Comparison of ENCODE assay signal across 16 mouse cellular contexts in genomic region chr3:27724208-27724607, GRCm38 (mm10). TPM values are rescaled to one million over a fixed set of nuclear protein-coding genes. Genes with fewer than 3 reads are reported as not detected.
DNase-seq lines count a peak whose midpoint lies in the region; ATAC-seq and TF ChIP-seq lines count a peak whose summit lies in the region.
"Had no signal": no experiment of that assay in that cellular context is flagged by ENCODE, and none has a peak within 500 bp of the region (broad histone marks: within the 10 kb centered on the region; RNA-seq: fewer than 3 reads in every experiment).

No protein-coding gene starts in this region.

- WGBS in stomach, embryonic 15.5 days: 34% methylated on average over 8 of the region's 8 CpGs
- WGBS in stomach, postnatal 0 days: 42% methylated on average over 8 of the region's 8 CpGs
- 19% methylated on average over 8 of the region's 8 CpGs for WGBS in intestine, embryonic 16.5 days

- no peaks in the 10 kb centered on the region for H3K36me3 ChIP-seq in stomach, embryonic 15.5 days
- H3K36me3 ChIP-seq in stomach, postnatal 0 days (ENCODE audit: control insufficient read depth, insufficient read depth, low read length): no peaks in the 10 kb centered on the region
- H3K36me3 ChIP-seq in intestine, embryonic 16.5 days (ENCODE audit: control insufficient read depth, insufficient read depth, low read length): no peaks in the 10 kb centered on the region
- H3K36me3 ChIP-seq: embryonic facial prominence, embryonic 12.5 days; lung, embryonic 15.5 days had no signal

- no peak overlapping the region for H3K9ac ChIP-seq in stomach, embryonic 15.5 days
- no peak overlapping the region for H3K9ac ChIP-seq in stomach, postnatal 0 days (ENCODE audit: low read length)
- no peak overlapping the region for H3K9ac ChIP-seq in intestine, embryonic 16.5 days (ENCODE audit: low read depth, low read length)
- H3K9ac ChIP-seq: embryonic facial prominence, embryonic 12.5 days; forebrain, embryonic 13.5 days; lung, embryonic 15.5 days had no signal

- no peak for TF ChIP-seq CTCF in stomach, postnatal 0 days (IDR thresholded peaks at IDR 0.05; ENCODE audit: low read depth)

- ATAC-seq in stomach, embryonic 15.5 days (ENCODE audit: insufficient read depth, low FRiP score, low read depth): peak; percentile 57
- ATAC-seq in stomach, postnatal 0 days (ENCODE audit: low FRiP score, low TSS enrichment): no peak
- ATAC-seq in intestine, embryonic 16.5 days: peak; percentile 85
- ATAC-seq: forebrain, embryonic 13.5 days had no signal

- H3K27me3 ChIP-seq in stomach, embryonic 15.5 days (replicated peaks): no peaks in the 10 kb centered on the region
- H3K27me3 ChIP-seq in stomach, postnatal 0 days (ENCODE audit: control insufficient read depth, insufficient read depth, low read length): no peaks in the 10 kb centered on the region
- H3K27me3 ChIP-seq in intestine, embryonic 16.5 days (replicated peaks; ENCODE audit: control insufficient read depth, insufficient read depth, low read length): no peaks in the 10 kb centered on the region
- H3K27me3 ChIP-seq: embryonic facial prominence, embryonic 12.5 days; forebrain, embryonic 13.5 days; lung, embryonic 15.5 days had no signal

- H3K27ac ChIP-seq in stomach, embryonic 15.5 days: no peak overlapping the region
- no peak overlapping the region for H3K27ac ChIP-seq in stomach, postnatal 0 days (replicated peaks)
- 0 out of 2 replicates have a peak overlapping the region, but pooled peaks have one; percentile 8 for H3K27ac ChIP-seq in intestine, embryonic 16.5 days (ENCODE audit: low read length)
- H3K27ac ChIP-seq: embryonic facial prominence, embryonic 12.5 days; forebrain, embryonic 13.5 days; lung, embryonic 15.5 days had no signal

- no peaks in the 10 kb centered on the region for H3K9me3 ChIP-seq in stomach, embryonic 15.5 days
- H3K9me3 ChIP-seq in stomach, postnatal 0 days (ENCODE audit: control insufficient read depth, low read length): no peaks in the 10 kb centered on the region
- H3K9me3 ChIP-seq in intestine, embryonic 16.5 days (ENCODE audit: control insufficient read depth, low read length): no peaks in the 10 kb centered on the region
- H3K9me3 ChIP-seq: embryonic facial prominence, embryonic 12.5 days; forebrain, embryonic 13.5 days; lung, embryonic 15.5 days had no signal

- no peak overlapping the region for H3K4me3 ChIP-seq in stomach, embryonic 15.5 days (replicated peaks)
- no peak overlapping the region for H3K4me3 ChIP-seq in stomach, postnatal 0 days (ENCODE audit: low read depth, low read length)
- H3K4me3 ChIP-seq in intestine, embryonic 16.5 days (ENCODE audit: low read length): no peak overlapping the region
- H3K4me3 ChIP-seq: embryonic facial prominence, embryonic 12.5 days; erythroblast, embryonic 14.5 days; forebrain, embryonic 13.5 days; lung, embryonic 15.5 days had no signal

- H3K4me1 ChIP-seq in stomach, embryonic 15.5 days: 0 out of 2 replicates have a peak, but pooled peaks cover 8% of the 10 kb centered on the region
- H3K4me1 ChIP-seq in stomach, postnatal 0 days (replicated peaks; ENCODE audit: control insufficient read depth, insufficient read depth): no peaks in the 10 kb centered on the region
- H3K4me1 ChIP-seq in intestine, embryonic 16.5 days (ENCODE audit: control insufficient read depth, insufficient read depth, low read length): peaks cover 18% of the 10 kb centered on the region

- no peak for TF ChIP-seq EP300 in stomach, postnatal 0 days (optimal IDR thresholded peaks at IDR 0.05)

- peak; percentile 18 to 45 for DNase-seq in kidney, postnatal 4 days
- DNase-seq in kidney, postnatal 25 days: no peak
- no peak for DNase-seq in stomach, postnatal 0 days (ENCODE audit: low spot score)
- DNase-seq in thymus, adult 18-20 months: no peak
- DNase-seq in layer of hippocampus, postnatal 25 days (ENCODE audit: extremely low spot score in 1 of 2, low spot score in 1 of 2): no peak
- DNase-seq: adrenal gland, adult 8-10 months; cerebellum, adult 9-11 months; gastrocnemius, postnatal 14 days; midbrain, embryonic 14.5 days; thymus, postnatal 25 days had no signal

- H3K4me2 ChIP-seq in stomach, embryonic 15.5 days: no peak overlapping the region
- no peak overlapping the region for H3K4me2 ChIP-seq in stomach, postnatal 0 days (replicated peaks; ENCODE audit: low read depth)
- 0 out of 2 replicates have a peak overlapping the region, but pooled peaks have one; percentile 3 for H3K4me2 ChIP-seq in intestine, embryonic 16.5 days (ENCODE audit: low read depth, low read length)
- H3K4me2 ChIP-seq: embryonic facial prominence, embryonic 12.5 days; forebrain, embryonic 13.5 days; lung, embryonic 15.5 days had no signal

RNA-seq across cellular contexts. Expression of gene Fndc3b, which starts 13.1 kb away (rescaled TPM):
- 24.5 and 27.1 TPM in 2 replicates for polyA plus RNA-seq in stomach, embryonic 15.5 days (2015; fragmentation: Nextera tagmentation; extraction: Ambion mirVana)
- polyA plus RNA-seq in stomach, postnatal 0 days (2015; fragmentation: Nextera tagmentation; extraction: Ambion mirVana): 11.8 TPM in 2 replicates
- polyA plus RNA-seq in intestine, embryonic 16.5 days (2015; fragmentation: Nextera tagmentation; extraction: Ambion mirVana): 14.0 and 15.4 TPM in 2 replicates
- 10 to 100 TPM; 20.2 to 21.6 TPM for total RNA-seq in layer of hippocampus, postnatal 25 days (2021)

Comparison
In these comparisons a context has a peak if more than half of its experiments do, and no peak if none do; other contexts are left out.
1. DNase-seq: peak in kidney, postnatal 4 days (2 of 2); none in kidney, postnatal 25 days (0 of 2), stomach, postnatal 0 days (single experiment), thymus, adult 18-20 months (0 of 2) and layer of hippocampus, postnatal 25 days (0 of 2).